Mouse (Mus musculus): Measurements from ENCODE around the gene 2700081O15Rik. TPM values are rescaled to one million over a fixed set of nuclear protein-coding genes. Genes with fewer than 3 reads are reported as not detected.

The 2700081O15Rik gene
- polyA plus RNA-seq, 1 experiment from 2014 or later: 11.0 TPM

GRCm38 (mm10) chr19:7419134-7419533 is 1.7 kb downstream of the 2700081O15Rik start:
- Histone ChIP-seq H3K4me3 (ENCODE audit: low read depth, low read length) (peak overlapping the region; percentile 81), H3K4me2 (ENCODE audit: low read length) (peak overlapping the region; percentile 56), H3K9ac (ENCODE audit: low read depth, low read length) (peak overlapping the region; percentile 91), H3K27ac (ENCODE audit: low read length) (peak overlapping the region; percentile 100), H3K9me3 (replicated peaks; ENCODE audit: control insufficient read depth, low read length, poor library complexity, severe bottlenecking) (no peaks in the 10 kb centered on the region), H3K4me1 (ENCODE audit: control insufficient read depth, insufficient read depth, low read length) (peaks cover 62% of the 10 kb centered on the region), H3K36me3 (ENCODE audit: control insufficient read depth, insufficient read depth, low read length) (no peaks in the 10 kb centered on the region; the same call in 1 of the 2 replicates), H3K27me3 (ENCODE audit: control insufficient read depth, insufficient read depth, low read depth, low read length) (no peaks in the 10 kb centered on the region)
- 16% methylated on average over 6 of the region's 6 CpGs for WGBS
- no peak for ATAC-seq

GRCm38 (mm10) chr19:7420108-7420507 is 2.7 kb downstream of the 2700081O15Rik start:
- Histone ChIP-seq H3K4me1 (ENCODE audit: control insufficient read depth, insufficient read depth, low read length) (peaks cover 72% of the 10 kb centered on the region), H3K36me3 (ENCODE audit: control insufficient read depth, insufficient read depth, low read length) (peaks cover 2% of the 10 kb centered on the region; the same call in 1 of the 2 replicates), H3K4me3 (ENCODE audit: low read depth, low read length) (peak overlapping the region; percentile 81; the same call in 1 of the 2 replicates), H3K9ac (ENCODE audit: low read depth, low read length) (peak overlapping the region; percentile 91), H3K4me2 (ENCODE audit: low read length) (peak overlapping the region; percentile 56), H3K9me3 (replicated peaks; ENCODE audit: control insufficient read depth, low read length, poor library complexity, severe bottlenecking) (no peaks in the 10 kb centered on the region), H3K27me3 (ENCODE audit: control insufficient read depth, insufficient read depth, low read depth, low read length) (no peaks in the 10 kb centered on the region), H3K27ac (ENCODE audit: low read length) (peak overlapping the region; percentile 100)
- WGBS: 39% methylated on average over 12 of the region's 12 CpGs
- no peak for ATAC-seq

GRCm38 (mm10) chr19:7420841-7421601 is 3.6 kb downstream of the 2700081O15Rik start:
- peaks cover 4% of the 10 kb centered on the region; the same call in 1 of the 2 replicates for H3K36me3 ChIP-seq (ENCODE audit: control insufficient read depth, insufficient read depth, low read length)
- 34% methylated on average over 27 of the region's 27 CpGs for WGBS

GRCm38 (mm10) chr19:7421602-7422591 is 4.5 kb downstream of the 2700081O15Rik start:
- peak overlapping the region; percentile 58 for H3K4me2 ChIP-seq (ENCODE audit: low read length)
- peak overlapping the region; percentile 36 for H3K4me3 ChIP-seq (ENCODE audit: low read depth, low read length)
- peak overlapping the region; percentile 86 for H3K27ac ChIP-seq (ENCODE audit: low read length)
- WGBS: 9% methylated on average over 43 of the region's 48 CpGs
- no peaks in the 10 kb centered on the region for H3K9me3 ChIP-seq (replicated peaks; ENCODE audit: control insufficient read depth, low read length, poor library complexity, severe bottlenecking)
- peaks cover 8% of the 10 kb centered on the region for H3K36me3 ChIP-seq (ENCODE audit: control insufficient read depth, insufficient read depth, low read length)
- no peaks in the 10 kb centered on the region for H3K27me3 ChIP-seq (ENCODE audit: control insufficient read depth, insufficient read depth, low read depth, low read length)
- peak; percentile 11 for ATAC-seq
- H3K4me1 ChIP-seq (ENCODE audit: control insufficient read depth, insufficient read depth, low read length): peaks cover 62% of the 10 kb centered on the region
- H3K9ac ChIP-seq (ENCODE audit: low read depth, low read length): peak overlapping the region; percentile 68

More at GRCm38 (mm10) chr19:7420841-7421601, 3.6 kb downstream of the 2700081O15Rik start:
- H3K4me1 ChIP-seq (ENCODE audit: control insufficient read depth, insufficient read depth, low read length): peaks cover 67% of the 10 kb centered on the region
- H3K4me3 ChIP-seq (ENCODE audit: low read depth, low read length): 0 out of 2 replicates have a peak overlapping the region, but pooled peaks have one; percentile 6
- H3K27me3 ChIP-seq (ENCODE audit: control insufficient read depth, insufficient read depth, low read depth, low read length): no peaks in the 10 kb centered on the region
- H3K9ac ChIP-seq (ENCODE audit: low read depth, low read length): peak overlapping the region; percentile 68
- no peak for ATAC-seq
- H3K27ac ChIP-seq (ENCODE audit: low read length): peak overlapping the region; percentile 86
- H3K9me3 ChIP-seq (replicated peaks; ENCODE audit: control insufficient read depth, low read length, poor library complexity, severe bottlenecking): no peaks in the 10 kb centered on the region
- H3K4me2 ChIP-seq (ENCODE audit: low read length): peak overlapping the region; percentile 58; the same call in 1 of the 2 replicates

- Histone ChIP-seq H3K9me3 (replicated peaks; ENCODE audit: control insufficient read depth, low read length, poor library complexity, severe bottlenecking) (no peaks in the 10 kb centered on the region), H3K27ac (ENCODE audit: low read length) (peak overlapping the region; percentile 86), H3K4me3 (ENCODE audit: low read depth, low read length) (peak overlapping the region; percentile 36), H3K36me3 (ENCODE audit: control insufficient read depth, insufficient read depth, low read length) (peaks cover 15% of the 10 kb centered on the region), H3K9ac (ENCODE audit: low read depth, low read length) (peak overlapping the region; percentile 68), H3K4me1 (ENCODE audit: control insufficient read depth, insufficient read depth, low read length) (peaks cover 62% of the 10 kb centered on the region), H3K27me3 (ENCODE audit: control insufficient read depth, insufficient read depth, low read depth, low read length) (no peaks in the 10 kb centered on the region), H3K4me2 (ENCODE audit: low read length) (peak overlapping the region; percentile 58)
- 11% methylated on average over 35 of the region's 35 CpGs for WGBS
- no peak for ATAC-seq
Observed at GRCm38 (mm10) chr19:7422656-7423027, 5.2 kb downstream of the 2700081O15Rik start.

- peak; percentile 63 for ATAC-seq
- WGBS: 7% methylated on average over 51 of the region's 51 CpGs
- H3K27me3 ChIP-seq (ENCODE audit: control insufficient read depth, insufficient read depth, low read depth, low read length): no peaks in the 10 kb centered on the region
- peaks cover 62% of the 10 kb centered on the region for H3K4me1 ChIP-seq (ENCODE audit: control insufficient read depth, insufficient read depth, low read length)
- H3K9ac ChIP-seq (ENCODE audit: low read depth, low read length): peak overlapping the region; percentile 68
- peak overlapping the region; percentile 58 for H3K4me2 ChIP-seq (ENCODE audit: low read length)
- H3K36me3 ChIP-seq (ENCODE audit: control insufficient read depth, insufficient read depth, low read length): peaks cover 20% of the 10 kb centered on the region
- H3K4me3 ChIP-seq (ENCODE audit: low read depth, low read length): peak overlapping the region; percentile 36
- H3K27ac ChIP-seq (ENCODE audit: low read length): peak overlapping the region; percentile 86
- no peaks in the 10 kb centered on the region for H3K9me3 ChIP-seq (replicated peaks; ENCODE audit: control insufficient read depth, low read length, poor library complexity, severe bottlenecking)
Observed at GRCm38 (mm10) chr19:7423028-7423655, 5.7 kb downstream of the 2700081O15Rik start.

GRCm38 (mm10) chr19:7423656-7424030 is 6.2 kb downstream of the 2700081O15Rik start:
- 12% methylated on average over 16 of the region's 16 CpGs for WGBS
- H3K9me3 ChIP-seq (replicated peaks; ENCODE audit: control insufficient read depth, low read length, poor library complexity, severe bottlenecking): no peaks in the 10 kb centered on the region
- H3K4me3 ChIP-seq (ENCODE audit: low read depth, low read length): peak overlapping the region; percentile 36
- no peaks in the 10 kb centered on the region for H3K27me3 ChIP-seq (ENCODE audit: control insufficient read depth, insufficient read depth, low read depth, low read length)
- peak overlapping the region; percentile 68 for H3K9ac ChIP-seq (ENCODE audit: low read depth, low read length)
- H3K27ac ChIP-seq (ENCODE audit: low read length): peak overlapping the region; percentile 86
- ATAC-seq: peak; percentile 15
- H3K36me3 ChIP-seq (ENCODE audit: control insufficient read depth, insufficient read depth, low read length): peaks cover 23% of the 10 kb centered on the region
- H3K4me2 ChIP-seq (ENCODE audit: low read length): peak overlapping the region; percentile 58
- peaks cover 62% of the 10 kb centered on the region for H3K4me1 ChIP-seq (ENCODE audit: control insufficient read depth, insufficient read depth, low read length)

- H3K27ac ChIP-seq (ENCODE audit: low read length): peak overlapping the region; percentile 86
- 39% methylated on average over 7 of the region's 7 CpGs for WGBS
- H3K27me3 ChIP-seq (ENCODE audit: control insufficient read depth, insufficient read depth, low read depth, low read length): no peaks in the 10 kb centered on the region
- peak overlapping the region; percentile 68 for H3K9ac ChIP-seq (ENCODE audit: low read depth, low read length)
- no peaks in the 10 kb centered on the region for H3K9me3 ChIP-seq (replicated peaks; ENCODE audit: control insufficient read depth, low read length, poor library complexity, severe bottlenecking)
- peak overlapping the region; percentile 58 for H3K4me2 ChIP-seq (ENCODE audit: low read length)
- H3K4me1 ChIP-seq (ENCODE audit: control insufficient read depth, insufficient read depth, low read length): peaks cover 59% of the 10 kb centered on the region
- peak overlapping the region; percentile 36 for H3K4me3 ChIP-seq (ENCODE audit: low read depth, low read length)
- peaks cover 23% of the 10 kb centered on the region for H3K36me3 ChIP-seq (ENCODE audit: control insufficient read depth, insufficient read depth, low read length)
- no peak for ATAC-seq
Observed at GRCm38 (mm10) chr19:7424131-7424530, 6.7 kb downstream of the 2700081O15Rik start.

Measured in midbrain, embryonic 16.5 days (tissue).